Mouse (Mus musculus) macrophage (primary cell): Measurements from ENCODE around the gene Samhd1. TPM values are rescaled to one million over a fixed set of nuclear protein-coding genes. Genes with fewer than 3 reads are reported as not detected.
A peak's percentile ranks its signal among the peaks of the same experiment; 100 is the strongest.
"Not testable (repeated sequence)": the region's sequence is repeated elsewhere in the genome, so short reads cannot be mapped to it uniquely, and the experiment has no call there.

ENCODE experiments used
- H3K27ac ChIP-seq: fragments of 350-480 bp; formaldehyde crosslinking; 2 replicates; pipeline ENCODE4 v1.9.0; 2021
- H3K36me3 ChIP-seq: fragments of 350-480 bp; formaldehyde crosslinking; 2 replicates; pipeline ENCODE4 v1.9.0; 2021; ENCODE audit errors: inconsistent target
- H3K4me3 ChIP-seq: fragments of 350-480 bp; formaldehyde crosslinking; 2 replicates; pipeline ENCODE4 v1.9.0; 2021; ENCODE audit errors: inconsistent target
- H3K79me2 ChIP-seq: fragments of 350-480 bp; formaldehyde crosslinking; 2 replicates; pipeline ENCODE4 v1.9.0; 2021; ENCODE audit errors: inconsistent target
- WGBS: methylation state at CpG from one replicate; pipeline ENCODE4 v1.1.7; 2026; ENCODE audit warnings: inconsistent platforms; ENCODE audit not compliant: missing documents; 5-methylcytosine and 5-hydroxymethylcytosine counted together
- polyA plus RNA-seq: library from polyadenylated mRNA; stranded (reverse); fragments of 250-400 nt; gene quantifications from 3 replicates; pipeline ENCODE4 v1.2.4, GENCODE M21; 2018; ENCODE audit warnings: inconsistent platforms
- total RNA-seq, 78 experiments: library from RNA; depleted of rRNA; stranded (reverse); fragments of 250-400 nt; gene quantifications; 1 replicate in 9 of 78; 2 replicates in 24 of 78; 3 replicates in 43 of 78; 4 replicates in 2 of 78; pipeline ENCODE4 v1.2.4; 2018; ENCODE audit warnings: inconsistent platforms in 56 of 78

The Samhd1 gene
- total RNA-seq (2018; cell fraction: chromatin; rRNA removed), result 1,000 to 10,000 TPM in 14 of 26 experiments, 100 to 1,000 TPM in 12; 128 to 4,072 (median 1,137) TPM
- total RNA-seq (2018; cell fraction: cytosol; rRNA removed), result 1,000 to 10,000 TPM in 12 of 26 experiments, 100 to 1,000 TPM in 14; 356 to 1,418 (median 770) TPM
- 1,000 to 10,000 TPM in 13 of 26 experiments, 100 to 1,000 TPM in 13; 181 to 3,071 (median 1,067) TPM for total RNA-seq (2018; cell fraction: nucleus; rRNA removed)
- polyA plus RNA-seq, result 206 to 608 TPM (median 460 TPM) in 3 replicates

- H3K27ac ChIP-seq, result peak within 1 kb of the TSS; percentile 84
- H3K79me2 ChIP-seq, result peaks cover 49% of the 10 kb centered on the region
- WGBS, result under 1% methylated on average over 32 of the region's 32 CpGs
- no peaks in the 10 kb centered on the region for H3K36me3 ChIP-seq
- peak within 1 kb of the TSS; percentile 97 for H3K4me3 ChIP-seq
Measured at GRCm38 (mm10) chr2:157135014-157135413, at the start of gene Samhd1. TSS of gene Samhd1 (minus strand) at chr2:157135265.

- Histone ChIP-seq H3K4me3 (no peak overlapping the region), H3K27ac (no peak overlapping the region), H3K79me2 (no peaks in the 10 kb centered on the region), H3K36me3 (peaks cover 27% of the 10 kb centered on the region)
- 95% methylated on average over 5 of the region's 6 CpGs for WGBS
Measured at GRCm38 (mm10) chr2:157178167-157178566, 43.1 kb upstream of the Samhd1 start.

GRCm38 (mm10) chr2:157176248-157176647 lies 41.2 kb upstream of the Samhd1 start:
- peaks cover 31% of the 10 kb centered on the region for H3K36me3 ChIP-seq
- WGBS, result 87% methylated on average over 3 of the region's 3 CpGs

GRCm38 (mm10) chr2:157174416-157174815 lies 39.4 kb upstream of the Samhd1 start:
- Histone ChIP-seq H3K27ac (no peak overlapping the region), H3K79me2 (no peaks in the 10 kb centered on the region), H3K36me3 (peaks cover 39% of the 10 kb centered on the region), H3K4me3 (no peak overlapping the region)
- WGBS, result 92% methylated on average over 5 of the region's 5 CpGs

More at GRCm38 (mm10) chr2:157176248-157176647, 41.2 kb upstream of the Samhd1 start:
- no peak overlapping the region for H3K4me3 ChIP-seq
- H3K79me2 ChIP-seq, result no peaks in the 10 kb centered on the region
- no peak overlapping the region for H3K27ac ChIP-seq

- peaks cover 40% of the 10 kb centered on the region for H3K36me3 ChIP-seq
- H3K4me3 ChIP-seq, result no peak overlapping the region
- H3K27ac ChIP-seq, result no peak overlapping the region
- no peaks in the 10 kb centered on the region for H3K79me2 ChIP-seq
- 95% methylated on average over 6 of the region's 6 CpGs for WGBS
Measured at GRCm38 (mm10) chr2:157173555-157173954, 38.5 kb upstream of the Samhd1 start.

GRCm38 (mm10) chr2:157172984-157173383 lies 37.9 kb upstream of the Samhd1 start:
- Histone ChIP-seq H3K36me3 (peaks cover 40% of the 10 kb centered on the region), H3K27ac (no peak overlapping the region), H3K79me2 (no peaks in the 10 kb centered on the region), H3K4me3 (no peak overlapping the region)
- 90% methylated on average over 6 of the region's 6 CpGs for WGBS

GRCm38 (mm10) chr2:157170626-157171025 lies 35.6 kb upstream of the Samhd1 start:
- H3K36me3 ChIP-seq, result peaks cover 39% of the 10 kb centered on the region; the same call in 1 of the 2 replicates
- no peak overlapping the region for H3K27ac ChIP-seq
- no peaks in the 10 kb centered on the region for H3K79me2 ChIP-seq
- no peak overlapping the region for H3K4me3 ChIP-seq
- WGBS, result 95% methylated on average over 6 of the region's 6 CpGs

GRCm38 (mm10) chr2:157170166-157170565 lies 35.1 kb upstream of the Samhd1 start:
- no peaks in the 10 kb centered on the region for H3K79me2 ChIP-seq
- 91% methylated on average over 5 of the region's 5 CpGs for WGBS
- H3K27ac ChIP-seq, result no peak overlapping the region
- H3K4me3 ChIP-seq, result no peak overlapping the region
- peaks cover 34% of the 10 kb centered on the region; the same call in 1 of the 2 replicates for H3K36me3 ChIP-seq

- WGBS, result 94% methylated on average over 11 of the region's 12 CpGs
- Histone ChIP-seq H3K36me3 (peaks cover 44% of the 10 kb centered on the region), H3K79me2 (no peaks in the 10 kb centered on the region), H3K27ac (no peak overlapping the region), H3K4me3 (no peak overlapping the region)
Measured at GRCm38 (mm10) chr2:157166371-157167080, 31.5 kb upstream of the Samhd1 start.

GRCm38 (mm10) chr2:157165312-157166224 lies 30.5 kb upstream of the Samhd1 start:
- not testable (repeated sequence) for H3K27ac ChIP-seq, H3K79me2 ChIP-seq, H3K4me3 ChIP-seq
- peaks cover 44% of the 10 kb centered on the region for H3K36me3 ChIP-seq

GRCm38 (mm10) chr2:157164101-157164500 lies 29.0 kb upstream of the Samhd1 start:
- H3K36me3 ChIP-seq, result peaks cover 46% of the 10 kb centered on the region
- H3K79me2 ChIP-seq, result no peaks in the 10 kb centered on the region
- H3K27ac ChIP-seq, result no peak overlapping the region
- WGBS, result 100% methylated on average over 2 of the region's 2 CpGs
- no peak overlapping the region for H3K4me3 ChIP-seq

GRCm38 (mm10) chr2:157156079-157156478 lies 21.0 kb upstream of the Samhd1 start:
- Histone ChIP-seq H3K4me3 (no peak overlapping the region), H3K79me2 (no peaks in the 10 kb centered on the region), H3K27ac (no peak overlapping the region), H3K36me3 (peaks cover 23% of the 10 kb centered on the region)
- 88% methylated on average over 1 of the region's 1 CpGs for WGBS

GRCm38 (mm10) chr2:157153235-157153634 lies 18.2 kb upstream of the Samhd1 start:
- H3K79me2 ChIP-seq, result no peaks in the 10 kb centered on the region
- WGBS, result 78% methylated on average over 2 of the region's 2 CpGs
- H3K36me3 ChIP-seq, result peaks cover 31% of the 10 kb centered on the region
- no peak overlapping the region for H3K27ac ChIP-seq
- no peak overlapping the region for H3K4me3 ChIP-seq

GRCm38 (mm10) chr2:157148417-157148816 lies 13.4 kb upstream of the Samhd1 start:
- Histone ChIP-seq H3K4me3 (no peak overlapping the region), H3K79me2 (no peaks in the 10 kb centered on the region), H3K27ac (no peak overlapping the region), H3K36me3 (peaks cover 38% of the 10 kb centered on the region)
- WGBS, result 95% methylated on average over 5 of the region's 5 CpGs
